Mouse (Mus musculus) layer of hippocampus, adult 8-10 months (tissue): Measurements from ENCODE around the gene Lrp2bp. TPM values are rescaled to one million over a fixed set of nuclear protein-coding genes. Genes with fewer than 3 reads are reported as not detected.

Source experiments
- DNase-seq, 2 experiments: peaks; one replicate each; pipeline ENCODE4 v3.0.0; 2022; ENCODE audit warnings: low spot score in 2 of 2
- total RNA-seq, 4 experiments: library from RNA; stranded (reverse); gene quantifications; 2 replicates each; pipeline ENCODE4 v1.2.4; 2022

Gene Lrp2bp
- total RNA-seq, 4 experiments from 2014 or later = 0.18 to 0.91 (median 0.43) TPM

- no peak for DNase-seq
Measured at GRCm38 (mm10) chr8:46024392-46024791, 25.3 kb downstream of the Lrp2bp start.

- DNase-seq = no peak
Measured at GRCm38 (mm10) chr8:46036217-46036616, 37.1 kb downstream of the Lrp2bp start.

- no peak for DNase-seq
Measured at GRCm38 (mm10) chr8:46039666-46040065, 40.6 kb downstream of the Lrp2bp start.

GRCm38 (mm10) chr8:46040260-46040659 lies 41.2 kb downstream of the Lrp2bp start:
- peak; percentile 46 to 48 for DNase-seq

GRCm38 (mm10) chr8:46072798-46073197 lies 73.7 kb downstream of the Lrp2bp start:
- no peak for DNase-seq

GRCm38 (mm10) chr8:46073540-46074140 lies 74.5 kb downstream of the Lrp2bp start:
- DNase-seq = no peak

- no peak for DNase-seq
Measured at GRCm38 (mm10) chr8:46075223-46075622, 76.1 kb downstream of the Lrp2bp start.

GRCm38 (mm10) chr8:46078866-46079265 lies 79.8 kb downstream of the Lrp2bp start:
- no peak for DNase-seq

Other genes with a start within 250 kb of the Lrp2bp start
- 1 to 10 TPM in 2 of 4 experiments, under 1 TPM in 2; 0.97 to 2.0 (median 1.3) TPM for gene Pdlim3, start 113.8 kb upstream of the Lrp2bp start, total RNA-seq
- 1 to 10 TPM in 1 of 4 experiments, under 1 TPM in 3; 0.45 to 1.2 (median 0.67) TPM for gene Ccdc110, start 64.7 kb upstream of the Lrp2bp start, total RNA-seq
- gene 1700029J07Rik, start 24.1 kb upstream of the Lrp2bp start, total RNA-seq = 1 to 10 TPM; 2.5 to 4.6 (median 3.7) TPM
- 10 to 100 TPM; 48.2 to 55.4 (median 53.8) TPM for gene Ufsp2, start 23.8 kb upstream of the Lrp2bp start, total RNA-seq
- 1 to 10 TPM; 7.5 to 8.7 (median 8.4) TPM for gene Ankrd37, start 6.4 kb downstream of the Lrp2bp start, total RNA-seq
- 10 to 100 TPM; 21.7 to 27.2 (median 25.2) TPM for gene Cfap97, start 152.5 kb downstream of the Lrp2bp start, total RNA-seq
- gene Snx25, start 152.9 kb downstream of the Lrp2bp start, total RNA-seq = 10 to 100 TPM; 39.4 to 46.0 (median 42.8) TPM
- gene Slc25a4, start 212.0 kb downstream of the Lrp2bp start, total RNA-seq = 100 to 1,000 TPM; 495 to 555 (median 531) TPM